Mouse (Mus musculus) E14TG2a.4 (cell line): ENCODE data around the gene Crabp1.

Experiments
- CTCF ChIP-seq: conservative IDR thresholded peaks from 2 replicates; pipeline ENCODE4 v1.5.1; 2014; ENCODE audit warnings: low read length
- NANOG ChIP-seq: IDR thresholded peaks from 2 replicates; pipeline ENCODE4 v1.6.1; 2014; ENCODE audit warnings: borderline replicate concordance, low read length, mixed read lengths
- POU5F1 ChIP-seq: IDR thresholded peaks from 2 replicates; pipeline ENCODE4 v1.6.1; 2014; ENCODE audit warnings: low read length, borderline replicate concordance

GRCm38 (mm10) chr9:54785215-54785614, 20.7 kb downstream of the Crabp1 start:
- no peak for TF ChIP-seq CTCF
- no peak for TF ChIP-seq NANOG
- TF ChIP-seq POU5F1, result no peak
